Mouse (Mus musculus): Measurements from ENCODE around the gene Pkig. TPM values are rescaled to one million over a fixed set of nuclear protein-coding genes. Genes with fewer than 3 reads are reported as not detected.

Gene Pkig
- polyA plus RNA-seq, 1 experiment from 2014 or later = 174 TPM

GRCm38 (mm10) chr2:163716853-163717252, 58.7 kb downstream of the Pkig start:
- ATAC-seq (replicated peaks; ENCODE audit: low FRiP score) = no peak
- Histone ChIP-seq H3K36me3 (peaks cover 10% of the 10 kb centered on the region), H3K4me2 (no peak overlapping the region), H3K9ac (no peak overlapping the region), H3K9me3 (replicated peaks) (no peaks in the 10 kb centered on the region), H3K27ac (peak overlapping the region; percentile 61), H3K27me3 (no peaks in the 10 kb centered on the region), H3K4me3 (replicated peaks) (no peak overlapping the region), H3K4me1 (peaks cover 34% of the 10 kb centered on the region)
- 18% methylated on average over 6 of the region's 6 CpGs for WGBS

- H3K4me2 ChIP-seq = no peak overlapping the region
- ATAC-seq (replicated peaks; ENCODE audit: low FRiP score) = no peak
Observed at GRCm38 (mm10) chr2:163718526-163718925, 60.3 kb downstream of the Pkig start.

GRCm38 (mm10) chr2:163718951-163719603, 60.9 kb downstream of the Pkig start:
- no peak overlapping the region for H3K27ac ChIP-seq
- H3K4me2 ChIP-seq = no peak overlapping the region
- H3K4me3 ChIP-seq (replicated peaks) = no peak overlapping the region
- H3K9ac ChIP-seq = no peak overlapping the region
- 36% methylated on average over 9 of the region's 9 CpGs for WGBS
- H3K36me3 ChIP-seq = peaks cover 29% of the 10 kb centered on the region
- no peaks in the 10 kb centered on the region for H3K9me3 ChIP-seq (replicated peaks)
- peaks cover 20% of the 10 kb centered on the region for H3K4me1 ChIP-seq
- H3K27me3 ChIP-seq = no peaks in the 10 kb centered on the region
- ATAC-seq (replicated peaks; ENCODE audit: low FRiP score) = peak; percentile 79

More at GRCm38 (mm10) chr2:163718526-163718925, 60.3 kb downstream of the Pkig start:
- Histone ChIP-seq H3K4me3 (replicated peaks) (no peak overlapping the region), H3K9me3 (replicated peaks) (no peaks in the 10 kb centered on the region), H3K27ac (no peak overlapping the region), H3K36me3 (peaks cover 23% of the 10 kb centered on the region), H3K4me1 (peaks cover 20% of the 10 kb centered on the region), H3K27me3 (no peaks in the 10 kb centered on the region), H3K9ac (no peak overlapping the region)
- WGBS = 12% methylated on average over 2 of the region's 2 CpGs

- no peaks in the 10 kb centered on the region for H3K9me3 ChIP-seq (replicated peaks)
- H3K27ac ChIP-seq = no peak overlapping the region
- H3K9ac ChIP-seq = no peak overlapping the region
- no peak overlapping the region for H3K4me2 ChIP-seq
- peaks cover 20% of the 10 kb centered on the region for H3K4me1 ChIP-seq
- H3K36me3 ChIP-seq = peaks cover 34% of the 10 kb centered on the region
- no peaks in the 10 kb centered on the region for H3K27me3 ChIP-seq
- WGBS = 52% methylated on average over 4 of the region's 4 CpGs
- 0 out of 2 replicates have a peak, but pooled peaks have one; percentile 16 for ATAC-seq (replicated peaks; ENCODE audit: low FRiP score)
- H3K4me3 ChIP-seq (replicated peaks) = no peak overlapping the region
Observed at GRCm38 (mm10) chr2:163719616-163720015, 61.4 kb downstream of the Pkig start.

- H3K9ac ChIP-seq = no peak overlapping the region
- no peak overlapping the region for H3K4me2 ChIP-seq
- 88% methylated on average over 7 of the region's 7 CpGs for WGBS
- H3K4me3 ChIP-seq (replicated peaks) = no peak overlapping the region
- ATAC-seq (replicated peaks; ENCODE audit: low FRiP score) = no peak
- H3K36me3 ChIP-seq = peaks cover 60% of the 10 kb centered on the region
- H3K27me3 ChIP-seq = no peaks in the 10 kb centered on the region
- H3K9me3 ChIP-seq (replicated peaks) = no peaks in the 10 kb centered on the region
- H3K4me1 ChIP-seq = peaks cover 5% of the 10 kb centered on the region
- no peak overlapping the region for H3K27ac ChIP-seq
Observed at GRCm38 (mm10) chr2:163722550-163722949, 64.4 kb downstream of the Pkig start.

- Histone ChIP-seq H3K4me2 (no peak overlapping the region), H3K27ac (peak overlapping the region; percentile 29; the same call in 1 of the 2 replicates), H3K9me3 (replicated peaks) (no peaks in the 10 kb centered on the region), H3K4me3 (replicated peaks) (no peak overlapping the region), H3K27me3 (no peaks in the 10 kb centered on the region), H3K4me1 (no peaks in the 10 kb centered on the region), H3K36me3 (peaks cover 79% of the 10 kb centered on the region), H3K9ac (no peak overlapping the region)
- 66% methylated on average over 5 of the region's 5 CpGs for WGBS
- peak; percentile 26 for ATAC-seq (replicated peaks; ENCODE audit: low FRiP score)
Observed at GRCm38 (mm10) chr2:163726766-163727393, 68.7 kb downstream of the Pkig start.

GRCm38 (mm10) chr2:163728300-163728699, 70.1 kb downstream of the Pkig start:
- no peaks in the 10 kb centered on the region for H3K9me3 ChIP-seq (replicated peaks)
- no peak overlapping the region for H3K4me3 ChIP-seq (replicated peaks)
- H3K27ac ChIP-seq = no peak overlapping the region
- no peak for ATAC-seq (replicated peaks; ENCODE audit: low FRiP score)
- no peak overlapping the region for H3K4me2 ChIP-seq
- no peaks in the 10 kb centered on the region for H3K27me3 ChIP-seq
- H3K4me1 ChIP-seq = no peaks in the 10 kb centered on the region
- 76% methylated on average over 4 of the region's 4 CpGs for WGBS
- peaks cover 72% of the 10 kb centered on the region for H3K36me3 ChIP-seq
- no peak overlapping the region for H3K9ac ChIP-seq

GRCm38 (mm10) chr2:163732021-163732420, 73.8 kb downstream of the Pkig start:
- no peaks in the 10 kb centered on the region for H3K9me3 ChIP-seq (replicated peaks)
- WGBS = 85% methylated on average over 11 of the region's 11 CpGs

GRCm38 (mm10) chr2:163735163-163735562, 77.0 kb downstream of the Pkig start:
- no peak overlapping the region for H3K4me2 ChIP-seq
- no peaks in the 10 kb centered on the region for H3K9me3 ChIP-seq (replicated peaks)
- H3K27ac ChIP-seq = no peak overlapping the region
- no peaks in the 10 kb centered on the region for H3K27me3 ChIP-seq
- peaks cover 10% of the 10 kb centered on the region; the same call in 1 of the 2 replicates for H3K4me1 ChIP-seq
- H3K9ac ChIP-seq = no peak overlapping the region
- no peak overlapping the region for H3K4me3 ChIP-seq (replicated peaks)
- peaks cover 20% of the 10 kb centered on the region for H3K36me3 ChIP-seq
- 93% methylated on average over 9 of the region's 9 CpGs for WGBS
- ATAC-seq (replicated peaks; ENCODE audit: low FRiP score) = no peak

More at GRCm38 (mm10) chr2:163732021-163732420, 73.8 kb downstream of the Pkig start:
- Histone ChIP-seq H3K27ac (no peak overlapping the region), H3K9ac (no peak overlapping the region), H3K27me3 (no peaks in the 10 kb centered on the region), H3K36me3 (peaks cover 37% of the 10 kb centered on the region), H3K4me2 (no peak overlapping the region), H3K4me1 (peaks cover 10% of the 10 kb centered on the region; the same call in 1 of the 2 replicates), H3K4me3 (replicated peaks) (no peak overlapping the region)
- ATAC-seq (replicated peaks; ENCODE audit: low FRiP score) = no peak

GRCm38 (mm10) chr2:163735980-163736379, 77.8 kb downstream of the Pkig start:
- 58% methylated on average over 6 of the region's 6 CpGs for whole genome bisulfite sequencing

GRCm38 (mm10) chr2:163742656-163743055, 84.5 kb downstream of the Pkig start:
- no peak overlapping the region for H3K4me2 ChIP-seq

More at GRCm38 (mm10) chr2:163735980-163736379, 77.8 kb downstream of the Pkig start:
- no peak overlapping the region for H3K4me2 ChIP-seq
- H3K27me3 ChIP-seq = no peaks in the 10 kb centered on the region
- ATAC-seq (replicated peaks; ENCODE audit: low FRiP score) = peak; percentile 69; the same call in 1 of the 2 replicates
- H3K36me3 ChIP-seq = peaks cover 13% of the 10 kb centered on the region
- no peaks in the 10 kb centered on the region for H3K9me3 ChIP-seq (replicated peaks)
- peaks cover 10% of the 10 kb centered on the region; the same call in 1 of the 2 replicates for H3K4me1 ChIP-seq
- H3K27ac ChIP-seq = no peak overlapping the region
- H3K9ac ChIP-seq = no peak overlapping the region
- H3K4me3 ChIP-seq (replicated peaks) = no peak overlapping the region

GRCm38 (mm10) chr2:163743357-163743756, 85.2 kb downstream of the Pkig start:
- 59% methylated on average over 6 of the region's 6 CpGs for WGBS
- Histone ChIP-seq H3K27me3 (peaks cover 3% of the 10 kb centered on the region), H3K9me3 (replicated peaks) (no peaks in the 10 kb centered on the region), H3K4me1 (no peaks in the 10 kb centered on the region), H3K27ac (no peak overlapping the region), H3K4me3 (replicated peaks) (no peak overlapping the region), H3K9ac (no peak overlapping the region), H3K36me3 (no peaks in the 10 kb centered on the region), H3K4me2 (no peak overlapping the region)
- ATAC-seq (replicated peaks; ENCODE audit: low FRiP score) = no peak

More at GRCm38 (mm10) chr2:163742656-163743055, 84.5 kb downstream of the Pkig start:
- Histone ChIP-seq H3K4me3 (replicated peaks) (no peak overlapping the region), H3K9ac (no peak overlapping the region), H3K27me3 (no peaks in the 10 kb centered on the region; the same call in 1 of the 2 replicates), H3K4me1 (no peaks in the 10 kb centered on the region), H3K9me3 (replicated peaks) (no peaks in the 10 kb centered on the region), H3K27ac (no peak overlapping the region), H3K36me3 (no peaks in the 10 kb centered on the region)
- WGBS = 76% methylated on average over 5 of the region's 5 CpGs
- ATAC-seq (replicated peaks; ENCODE audit: low FRiP score) = no peak

Measured in kidney, embryonic 15.5 days (tissue).